Mouse (Mus musculus) hindbrain, postnatal 0 days (tissue): Measurements from ENCODE around the gene Gm6358. TPM values are rescaled to one million over a fixed set of nuclear protein-coding genes. Genes with fewer than 3 reads are reported as not detected.
"Not testable (repeated sequence)": the region's sequence is repeated elsewhere in the genome, so short reads cannot be mapped to it uniquely, and the experiment has no call there.

Experiments used
- ATAC-seq: fragments of 200-750 bp; cut with Nextera tagmentation; 2 replicates; pipeline ENCODE4 v1.8.0; 2017; ENCODE audit warnings: mild to moderate bottlenecking, moderate TSS enrichment, moderate library complexity
- DNase-seq: peaks from one replicate; pipeline ENCODE4 v3.0.0-alpha.2; 2015; ENCODE audit warnings: low spot score
- H3K27ac ChIP-seq: fragments of 300-500 bp; sonication (generic); 2 replicates; pipeline ENCODE4 v1.5.1; 2014; ENCODE audit warnings: mild to moderate bottlenecking
- H3K27me3 ChIP-seq: fragments of 300-500 bp; sonication (generic); 2 replicates; pipeline ENCODE4 v1.6.1; 2014; ENCODE audit warnings: low read length, mixed read lengths; ENCODE audit not compliant: insufficient read depth
- H3K36me3 ChIP-seq: fragments of 300-500 bp; sonication (generic); 2 replicates; pipeline ENCODE4 v1.6.1; 2014; ENCODE audit warnings: low read length, mixed read lengths; ENCODE audit not compliant: insufficient read depth
- H3K4me1 ChIP-seq: fragments of 300-500 bp; sonication (generic); 2 replicates; pipeline ENCODE4 v1.6.1; 2014; ENCODE audit warnings: antibody characterized with exemption, low read length, mixed read lengths; ENCODE audit not compliant: insufficient read depth
- H3K4me2 ChIP-seq: fragments of 300-500 bp; sonication (generic); 2 replicates; pipeline ENCODE4 v1.6.1; 2014; ENCODE audit warnings: low read depth, mild to moderate bottlenecking, low read length, moderate library complexity, mixed read lengths
- H3K4me3 ChIP-seq: fragments of 300-500 bp; sonication (generic); 2 replicates; pipeline ENCODE4 v1.5.1; 2014; ENCODE audit warnings: low read length
- H3K9ac ChIP-seq: fragments of 300-500 bp; sonication (generic); replicated peaks from 2 replicates; pipeline ENCODE4 v1.6.1; 2014; ENCODE audit warnings: mild to moderate bottlenecking, low read length, moderate library complexity, mixed read lengths
- H3K9me3 ChIP-seq: fragments of 300-500 bp; sonication (generic); 2 replicates; pipeline ENCODE4 v1.6.1; 2016; ENCODE audit warnings: low read length, mixed read lengths
- CTCF ChIP-seq: IDR thresholded peaks from 2 replicates; pipeline ENCODE4 v1.5.1; 2016; ENCODE audit warnings: antibody characterized with exemption, control low read depth, low read depth
- WGBS: fragments of 180-500 bp; shearing (Covaris S2); extraction: QIAGEN DNeasy Blood & Tissue Kit; methylation state at CpG from one replicate; pipeline ENCODE4 v1.1.7; 2014; 5-methylcytosine and 5-hydroxymethylcytosine counted together
- polyA plus RNA-seq: library from polyadenylated mRNA; unstranded; fragments of >200 nt; fragmentation: Nextera tagmentation; extraction: Ambion mirVana; gene quantifications from 2 replicates; pipeline ENCODE4 v1.2.1, GENCODE M21; 2015
- total RNA-seq: library from RNA; depleted of rRNA; stranded (reverse); fragments of >200 nt; gene quantifications from 2 replicates; pipeline ENCODE4 v1.2.3, GENCODE M21; 2014; rRNA removed

Gene Gm6358
- total RNA-seq (not detected in 2 replicates), polyA plus RNA-seq (not detected in 2 replicates)

DNA sequence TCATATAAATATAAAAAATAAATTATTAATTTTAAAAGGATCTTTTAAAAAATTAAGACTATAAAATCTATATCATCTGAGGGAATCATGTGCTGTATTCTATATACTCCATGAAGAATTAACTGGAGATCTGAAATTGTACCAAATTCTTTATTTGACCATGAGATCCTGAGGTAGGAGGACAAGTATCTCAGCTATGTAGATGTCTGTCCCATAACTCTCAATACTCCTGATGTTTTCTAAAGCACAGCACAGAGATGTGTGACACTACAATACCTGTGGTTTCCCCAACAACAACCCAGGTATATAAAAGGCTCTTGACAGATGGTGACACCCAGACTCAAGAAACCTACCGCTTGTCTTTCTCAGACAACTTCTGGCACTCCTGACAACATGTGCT, at the start of gene Gm6358:
Gene Gm6358, plus strand, starts transcription at position 301 of the 400 bp plus-strand sequence.
- no peak for DNase-seq
- no peak for TF ChIP-seq CTCF
- no peaks in the 10 kb centered on the region for H3K4me1 ChIP-seq
- H3K9me3 ChIP-seq = no peaks in the 10 kb centered on the region
- H3K27me3 ChIP-seq = no peaks in the 10 kb centered on the region
- H3K36me3 ChIP-seq = no peaks in the 10 kb centered on the region
- no peak within 1 kb of the TSS for H3K27ac ChIP-seq
- ATAC-seq = no peak
- H3K9ac ChIP-seq = no peak within 1 kb of the TSS
- H3K4me2 ChIP-seq = no peak within 1 kb of the TSS
- WGBS = 100% methylated on average over 1 of the region's 1 CpGs
- no peak within 1 kb of the TSS for H3K4me3 ChIP-seq

DNA sequence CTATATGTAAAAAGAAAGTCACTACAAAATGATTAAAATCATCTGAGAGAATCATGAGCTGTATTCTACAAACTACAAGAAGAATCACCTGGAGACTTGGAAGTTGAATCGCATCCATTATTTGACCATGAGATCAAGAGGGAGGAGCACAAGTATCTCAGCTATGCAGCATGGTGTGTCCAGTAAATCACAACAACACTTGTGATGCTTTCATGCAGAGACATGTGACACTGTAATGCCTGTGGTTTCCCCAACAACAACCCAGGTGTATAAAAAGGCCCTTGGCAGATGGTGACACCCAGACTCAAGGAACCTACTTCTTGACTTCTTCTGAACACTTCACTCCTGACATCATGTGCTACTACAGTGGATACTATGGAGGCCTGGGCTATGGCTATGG, 10.1 kb downstream of the Gm6358 start, which contains the start of gene Gm10061:
Gene Gm10061, plus strand, starts transcription at position 301 of the 400 bp plus-strand sequence.
- H3K4me2 ChIP-seq = no peak within 1 kb of the TSS
- DNase-seq (no peak), ATAC-seq (no peak)
- no peak for TF ChIP-seq CTCF
- no peaks in the 10 kb centered on the region for H3K9me3 ChIP-seq
- WGBS = 95% methylated on average over 1 of the region's 1 CpGs
- H3K36me3 ChIP-seq = no peaks in the 10 kb centered on the region
- H3K27ac ChIP-seq = no peak within 1 kb of the TSS
- H3K27me3 ChIP-seq = no peaks in the 10 kb centered on the region
- no peak within 1 kb of the TSS for H3K9ac ChIP-seq
- no peak within 1 kb of the TSS for H3K4me3 ChIP-seq
- H3K4me1 ChIP-seq = no peaks in the 10 kb centered on the region

DNA sequence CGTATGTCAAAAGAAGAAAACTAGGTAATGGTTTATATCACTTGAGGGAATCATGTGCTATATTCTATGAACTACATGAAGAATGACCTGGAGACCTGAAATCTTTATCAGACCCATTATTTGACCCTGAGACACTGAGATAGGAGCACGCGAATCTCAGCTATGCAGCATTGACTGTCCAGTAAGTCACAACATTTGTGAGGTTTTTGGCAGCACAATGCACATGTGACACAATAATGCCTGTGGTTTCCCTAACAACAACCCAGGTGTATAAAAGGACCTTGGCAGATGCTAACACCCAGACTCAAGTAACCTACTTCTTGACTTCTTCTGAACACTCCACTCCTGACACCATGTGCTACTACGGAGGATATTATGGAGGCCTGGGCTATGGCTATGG, 17.0 kb downstream of the Gm6358 start, which contains the start of gene Gm9789:
Gene Gm9789, plus strand, starts transcription at position 301 of the 400 bp plus-strand sequence.
- no peak for TF ChIP-seq CTCF
- WGBS = 93% methylated on average over 4 of the region's 4 CpGs
- Histone ChIP-seq H3K4me1 (no peaks in the 10 kb centered on the region), H3K4me3 (no peak within 1 kb of the TSS), H3K9ac (no peak within 1 kb of the TSS), H3K27me3 (no peaks in the 10 kb centered on the region), H3K36me3 (no peaks in the 10 kb centered on the region), H3K4me2 (no peak within 1 kb of the TSS), H3K9me3 (no peaks in the 10 kb centered on the region), H3K27ac (no peak within 1 kb of the TSS)
- no peak for ATAC-seq
- DNase-seq = no peak

DNA sequence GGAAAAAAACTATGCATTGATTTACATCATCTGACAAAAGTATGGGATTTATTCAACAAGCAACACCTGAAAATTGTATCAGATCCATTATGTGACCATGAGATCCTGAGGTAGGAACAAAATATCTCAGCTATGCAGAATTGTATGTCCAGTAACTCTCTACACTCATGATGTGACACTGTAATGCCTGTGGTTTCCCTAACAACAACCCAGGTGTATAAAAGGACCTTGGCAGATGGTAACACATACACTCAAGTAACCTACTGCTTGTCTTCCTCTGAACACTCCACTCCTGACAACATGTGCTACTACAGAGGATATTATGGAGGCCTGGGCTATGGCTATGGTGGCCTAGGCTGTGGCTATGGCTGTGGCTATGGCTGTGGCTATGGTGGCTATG, 28.5 kb downstream of the Gm6358 start, which contains the start of gene Gm7735:
Gene Gm7735, plus strand, starts transcription at position 301 of the 400 bp plus-strand sequence.
- H3K4me3 ChIP-seq, H3K4me2 ChIP-seq, H3K9ac ChIP-seq, H3K4me1 ChIP-seq, H3K27ac ChIP-seq, ATAC-seq, DNase-seq, H3K36me3 ChIP-seq, H3K27me3 ChIP-seq, H3K9me3 ChIP-seq: not testable (repeated sequence)

DNA sequence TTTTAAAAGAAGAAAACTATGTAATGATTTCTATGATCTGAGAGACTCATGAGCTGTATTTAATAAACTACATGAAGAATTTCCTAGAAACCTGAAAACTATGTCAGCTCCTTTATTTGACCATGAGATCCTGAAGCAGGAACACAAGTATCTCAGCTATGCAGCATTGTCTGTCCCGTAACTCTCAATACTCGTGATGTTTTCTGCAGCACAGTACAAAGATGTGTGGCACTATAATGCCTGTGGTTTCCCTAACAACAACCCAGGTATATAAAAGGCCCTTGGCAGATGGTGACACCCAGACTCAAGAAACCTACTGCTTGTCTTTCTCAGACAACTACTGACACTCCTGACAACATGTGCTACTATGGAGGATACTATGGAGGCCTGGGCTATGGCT, 33.8 kb downstream of the Gm6358 start, which contains the start of gene 1110057P08Rik:
Gene 1110057P08Rik, plus strand, starts transcription at position 301 of the 400 bp plus-strand sequence.
- 77% methylated on average over 2 of the region's 2 CpGs for WGBS
- TF ChIP-seq CTCF = no peak
- ATAC-seq (no peak), DNase-seq (no peak)
- Histone ChIP-seq H3K9me3 (no peaks in the 10 kb centered on the region), H3K4me3 (no peak within 1 kb of the TSS), H3K4me2 (no peak within 1 kb of the TSS), H3K4me1 (no peaks in the 10 kb centered on the region), H3K36me3 (no peaks in the 10 kb centered on the region), H3K9ac (no peak within 1 kb of the TSS), H3K27ac (no peak within 1 kb of the TSS), H3K27me3 (no peaks in the 10 kb centered on the region)

DNA sequence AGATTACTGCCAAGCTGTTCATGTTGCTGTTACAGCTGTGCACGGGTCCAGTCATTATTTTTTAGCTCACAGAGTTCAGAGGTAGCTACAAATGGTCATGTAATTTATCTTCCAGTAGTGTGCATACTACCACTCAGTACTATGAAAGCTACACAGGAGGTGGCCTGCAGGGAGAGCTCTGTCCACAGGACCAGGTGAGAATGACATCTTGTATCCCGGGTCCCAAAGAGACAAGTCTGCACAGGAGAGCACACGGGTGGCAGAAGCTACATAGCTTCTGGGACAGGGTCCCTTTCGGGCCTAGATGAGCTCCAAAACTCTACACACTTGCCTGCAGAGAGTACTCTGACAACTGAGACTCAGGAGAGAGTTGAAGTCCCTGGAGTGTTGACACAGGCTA, 48.0 kb downstream of the Gm6358 start:
- no peak for ATAC-seq
- no peaks in the 10 kb centered on the region for H3K27me3 ChIP-seq
- no peak for DNase-seq
- WGBS = 90% methylated on average over 4 of the region's 4 CpGs
- H3K9ac ChIP-seq = no peak overlapping the region
- TF ChIP-seq CTCF = no peak
- H3K9me3 ChIP-seq = no peaks in the 10 kb centered on the region
- H3K27ac ChIP-seq = no peak overlapping the region
- no peak overlapping the region for H3K4me3 ChIP-seq
- no peaks in the 10 kb centered on the region for H3K4me1 ChIP-seq
- no peak overlapping the region for H3K4me2 ChIP-seq
- no peaks in the 10 kb centered on the region for H3K36me3 ChIP-seq

Other genes starting within 250 kb of the Gm6358 start
- not detected in 2 replicates for gene Krtap19-5, start 244.4 kb upstream of the Gm6358 start, total RNA-seq
- gene Krtap19-5, start 244.4 kb upstream of the Gm6358 start, polyA plus RNA-seq = not detected in 2 replicates
- gene Krtap19-9b, start 208.6 kb upstream of the Gm6358 start, total RNA-seq = not detected in 2 replicates
- not detected in 2 replicates for gene Krtap19-9b, start 208.6 kb upstream of the Gm6358 start, polyA plus RNA-seq
- gene Krtap16-3, start 178.0 kb upstream of the Gm6358 start, total RNA-seq = not detected in 2 replicates
- not detected in 2 replicates for gene Krtap16-3, start 178.0 kb upstream of the Gm6358 start, polyA plus RNA-seq
- not detected in 2 replicates for gene Krtap22-2, start 130.1 kb upstream of the Gm6358 start, total RNA-seq
- not detected in 2 replicates for gene Krtap22-2, start 130.1 kb upstream of the Gm6358 start, polyA plus RNA-seq
- gene Gm10229, start 125.6 kb upstream of the Gm6358 start, total RNA-seq = not detected in 2 replicates
- not detected in 2 replicates for gene Gm10229, start 125.6 kb upstream of the Gm6358 start, polyA plus RNA-seq
- gene Krtap6-1, start 109.2 kb upstream of the Gm6358 start, total RNA-seq = not detected in 2 replicates
- gene Krtap6-1, start 109.2 kb upstream of the Gm6358 start, polyA plus RNA-seq = not detected in 2 replicates
- gene Gm10228, start 99.4 kb upstream of the Gm6358 start, total RNA-seq = not detected in 2 replicates
- not detected in 2 replicates for gene Gm10228, start 99.4 kb upstream of the Gm6358 start, polyA plus RNA-seq
- not detected in 2 replicates for gene Krtap6-5, start 93.0 kb upstream of the Gm6358 start, total RNA-seq
- gene Krtap6-5, start 93.0 kb upstream of the Gm6358 start, polyA plus RNA-seq = not detected in 2 replicates
- gene 1110025L11Rik, start 76.8 kb upstream of the Gm6358 start, total RNA-seq = not detected in 2 replicates
- gene 1110025L11Rik, start 76.8 kb upstream of the Gm6358 start, polyA plus RNA-seq = not detected in 2 replicates
- not detected in 2 replicates for gene Krtap6-3, start 56.8 kb upstream of the Gm6358 start, total RNA-seq
- gene Krtap6-3, start 56.8 kb upstream of the Gm6358 start, polyA plus RNA-seq = not detected in 2 replicates
- not detected in 2 replicates for gene Gm10061, start 10.2 kb downstream of the Gm6358 start, total RNA-seq
- not detected in 2 replicates for gene Gm10061, start 10.2 kb downstream of the Gm6358 start, polyA plus RNA-seq
- gene Gm9789, start 17.1 kb downstream of the Gm6358 start, total RNA-seq = not detected in 2 replicates
- gene Gm9789, start 17.1 kb downstream of the Gm6358 start, polyA plus RNA-seq = not detected in 2 replicates
- not detected in 2 replicates for gene Gm7735, start 28.6 kb downstream of the Gm6358 start, total RNA-seq
- gene Gm7735, start 28.6 kb downstream of the Gm6358 start, polyA plus RNA-seq = not detected in 2 replicates
- not detected in 2 replicates for gene 1110057P08Rik, start 33.9 kb downstream of the Gm6358 start, total RNA-seq
- not detected in 2 replicates for gene 1110057P08Rik, start 33.9 kb downstream of the Gm6358 start, polyA plus RNA-seq
- gene Krtap20-2, start 65.0 kb downstream of the Gm6358 start, total RNA-seq = not detected in 2 replicates
- not detected in 2 replicates for gene Krtap20-2, start 65.0 kb downstream of the Gm6358 start, polyA plus RNA-seq